ENCODE assay signal across 8 mouse cellular contexts in the genomic region with DNA sequence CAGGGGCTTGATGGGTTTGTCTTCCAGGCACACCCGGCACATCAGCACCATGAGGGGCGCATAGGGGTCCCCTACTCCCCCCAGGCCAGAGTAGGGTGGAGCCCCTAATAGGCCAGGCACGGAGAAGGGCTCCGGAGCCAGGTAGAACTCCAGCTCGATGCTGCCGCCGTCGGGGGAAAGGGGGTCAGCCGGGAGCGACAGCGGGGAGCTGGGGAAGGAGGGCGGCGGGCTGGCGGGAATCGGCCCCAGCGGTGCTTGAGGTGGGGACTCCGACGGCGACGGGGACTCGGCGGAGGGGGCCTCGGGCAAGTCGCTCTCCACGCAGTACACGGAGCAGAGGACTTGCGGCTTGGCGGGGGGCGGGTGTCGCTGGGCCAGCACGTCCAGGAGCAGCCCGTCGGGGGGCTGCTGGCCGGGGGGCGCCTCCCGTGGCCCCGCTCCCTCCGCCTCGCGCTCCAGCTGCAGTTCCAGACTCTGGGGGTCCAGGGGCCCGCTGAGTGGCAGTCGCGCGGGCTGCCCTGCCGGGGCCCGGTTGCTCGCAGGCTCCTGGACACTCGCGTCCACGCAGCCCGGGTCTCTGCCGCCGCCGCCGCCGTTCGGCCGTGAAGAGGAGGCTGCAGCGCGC. TPM values are rescaled to one million over a fixed set of nuclear protein-coding genes. Genes with fewer than 3 reads are reported as not detected.
DNase-seq lines count a peak whose midpoint lies in the region; ATAC-seq and TF ChIP-seq lines count a peak whose summit lies in the region.

No protein-coding gene starts in this region.

- under 1% methylated on average over 28 of the region's 60 CpGs for WGBS in forebrain, embryonic 12.5 days
- WGBS in hindbrain, embryonic 10.5 days: under 1% methylated on average over 59 of the region's 60 CpGs
- under 1% methylated on average over 48 of the region's 60 CpGs for WGBS in limb, embryonic 13.5 days
- under 1% methylated on average over 37 of the region's 60 CpGs for WGBS in midbrain, embryonic 15.5 days

- no peak for TF ChIP-seq POLR2A in brain, embryonic 14.5 days (IDR thresholded peaks at IDR 0.05; ENCODE audit: borderline replicate concordance, extremely low read depth, insufficient read depth, insufficient read length, poor library complexity, severe bottlenecking)

- peak overlapping the region; percentile 79 for H3K4me2 ChIP-seq in forebrain, embryonic 12.5 days
- H3K4me2 ChIP-seq in limb, embryonic 13.5 days (replicated peaks): peak overlapping the region; percentile 86
- H3K4me2 ChIP-seq in midbrain, embryonic 15.5 days: peak overlapping the region; percentile 74

- H3K4me3 ChIP-seq in forebrain, embryonic 12.5 days (replicated peaks): peak overlapping the region; percentile 84
- H3K4me3 ChIP-seq in hindbrain, embryonic 10.5 days: peak overlapping the region; percentile 86
- H3K4me3 ChIP-seq in limb, embryonic 13.5 days: peak overlapping the region; percentile 86
- peak overlapping the region; percentile 87 for H3K4me3 ChIP-seq in midbrain, embryonic 15.5 days

- H3K36me3 ChIP-seq in forebrain, embryonic 12.5 days (replicated peaks): no peaks in the 10 kb centered on the region
- no peaks in the 10 kb centered on the region for H3K36me3 ChIP-seq in hindbrain, embryonic 10.5 days
- H3K36me3 ChIP-seq in limb, embryonic 13.5 days: no peaks in the 10 kb centered on the region
- H3K36me3 ChIP-seq in midbrain, embryonic 15.5 days (replicated peaks): no peaks in the 10 kb centered on the region

- DNase-seq in left cerebral cortex, postnatal 36 days (ENCODE audit: low spot score in 2 of 2): peak; percentile 29 to 38
- no peak for DNase-seq in left cerebral cortex, adult 9 months (ENCODE audit: low spot score in 2 of 2)
- DNase-seq in brain, embryonic 14.5 days (ENCODE audit: low read depth): peak; percentile 62
- peak; percentile 51 for DNase-seq in hindbrain, embryonic 10.5 days (ENCODE audit: low spot score)
- DNase-seq in urinary bladder, postnatal 25 days (ENCODE audit: low spot score): peak; percentile 30

- intact Hi-C loops in left cerebral cortex, postnatal 36 days (cut with DNase I): loop anchor here (5.0 kb wide), 1 partner anchor 106 kb away; no protein-coding TSS in a partner anchor

- H3K9me3 ChIP-seq in forebrain, embryonic 12.5 days: no peaks in the 10 kb centered on the region
- H3K9me3 ChIP-seq in hindbrain, embryonic 10.5 days: no peaks in the 10 kb centered on the region
- H3K9me3 ChIP-seq in limb, embryonic 13.5 days: no peaks in the 10 kb centered on the region
- no peaks in the 10 kb centered on the region for H3K9me3 ChIP-seq in midbrain, embryonic 15.5 days

- peak; percentile 74 for ATAC-seq in forebrain, embryonic 12.5 days (ENCODE audit: low FRiP score)
- peak; percentile 50 for ATAC-seq in limb, embryonic 13.5 days (ENCODE audit: low FRiP score, low read depth)
- peak; percentile 66 for ATAC-seq in midbrain, embryonic 15.5 days (replicated peaks)

- peaks cover 25% of the 10 kb centered on the region for H3K4me1 ChIP-seq in forebrain, embryonic 12.5 days
- peaks cover 35% of the 10 kb centered on the region for H3K4me1 ChIP-seq in hindbrain, embryonic 10.5 days (replicated peaks)
- peaks cover 37% of the 10 kb centered on the region for H3K4me1 ChIP-seq in limb, embryonic 13.5 days
- peaks cover 30% of the 10 kb centered on the region for H3K4me1 ChIP-seq in midbrain, embryonic 15.5 days

- peak overlapping the region; percentile 76 for H3K27ac ChIP-seq in forebrain, embryonic 12.5 days
- peak overlapping the region; percentile 96 for H3K27ac ChIP-seq in hindbrain, embryonic 10.5 days
- peak overlapping the region; percentile 73 for H3K27ac ChIP-seq in limb, embryonic 13.5 days
- peak overlapping the region; percentile 72 for H3K27ac ChIP-seq in midbrain, embryonic 15.5 days

- H3K27me3 ChIP-seq in forebrain, embryonic 12.5 days: peaks cover 10% of the 10 kb centered on the region
- H3K27me3 ChIP-seq in hindbrain, embryonic 10.5 days (ENCODE audit: insufficient read depth, poor library complexity, severe bottlenecking): peaks cover 6% of the 10 kb centered on the region; the same call in 1 of the 2 replicates
- no peaks in the 10 kb centered on the region for H3K27me3 ChIP-seq in limb, embryonic 13.5 days
- no peaks in the 10 kb centered on the region for H3K27me3 ChIP-seq in midbrain, embryonic 15.5 days (replicated peaks)

- TF ChIP-seq CTCF in brain, embryonic 14.5 days (IDR thresholded peaks at IDR 0.05; ENCODE audit: borderline replicate concordance, extremely low read depth, insufficient read depth, insufficient read length): no peak

- peak overlapping the region; percentile 93 for H3K9ac ChIP-seq in forebrain, embryonic 12.5 days
- H3K9ac ChIP-seq in limb, embryonic 13.5 days: peak overlapping the region; percentile 96
- H3K9ac ChIP-seq in midbrain, embryonic 15.5 days: peak overlapping the region; percentile 93

RNA-seq across cellular contexts. Expression of gene Rnf217, which starts 0.4 kb away (rescaled TPM):
- 10 to 100 TPM; 10.9 to 13.6 TPM for total RNA-seq in left cerebral cortex, postnatal 36 days (2021)
- polyA plus RNA-seq in brain, embryonic 14.5 days (2012; rRNA removed): 3.7 and 4.7 TPM in 2 replicates
- 1.4 and 1.6 TPM in 2 replicates for polyA plus RNA-seq in forebrain, embryonic 12.5 days (2016; fragmentation: Nextera tagmentation; extraction: Ambion mirVana)
- polyA plus RNA-seq in hindbrain, embryonic 10.5 days (2016; fragmentation: Nextera tagmentation; extraction: Ambion mirVana): 0.95 and 1.0 TPM in 2 replicates
- polyA plus RNA-seq in limb, embryonic 13.5 days (2015; fragmentation: Nextera tagmentation; extraction: Ambion mirVana): 1.6 and 1.8 TPM in 2 replicates
- polyA plus RNA-seq in midbrain, embryonic 15.5 days (2015; fragmentation: Nextera tagmentation; extraction: Ambion mirVana): 1.5 and 1.7 TPM in 2 replicates

Comparison
In these comparisons a context has a peak if more than half of its experiments do, and no peak if none do; other contexts are left out.
1. DNase-seq: peak in left cerebral cortex, postnatal 36 days (2 of 2), brain, embryonic 14.5 days (single experiment), hindbrain, embryonic 10.5 days (single experiment) and urinary bladder, postnatal 25 days (single experiment); none in left cerebral cortex, adult 9 months (0 of 2).
2. Peak in every context shown above with its lines, with median percentiles within 50 percentile points of each other: ATAC-seq, H3K27ac ChIP-seq, H3K4me2 ChIP-seq, H3K4me3 ChIP-seq and H3K9ac ChIP-seq.